Mouse (Mus musculus): ENCODE data around the gene Bace1.

GRCm38 (mm10) chr9:45839982-45840300 lies 1.6 kb downstream of the Bace1 start:
- TF ChIP-seq CTCF (IDR thresholded peaks at IDR 0.05; ENCODE audit: borderline replicate concordance, insufficient read depth, low read length) (no peak), POLR2A (IDR thresholded peaks at IDR 0.05; ENCODE audit: low read depth, low read length) (no peak)
